14 mouse cellular contexts compared by ENCODE assay signal in genomic region chr16:32068389-32069300, GRCm38 (mm10). TPM values are rescaled to one million over a fixed set of nuclear protein-coding genes. Genes with fewer than 3 reads are reported as not detected.
DNase-seq lines count a peak whose midpoint lies in the region; ATAC-seq and TF ChIP-seq lines count a peak whose summit lies in the region.
"Had no signal": no experiment of that assay in that cellular context is flagged by ENCODE, and none has a peak within 500 bp of the region (broad histone marks: within the 10 kb centered on the region; RNA-seq: fewer than 3 reads in every experiment).

No protein-coding gene starts in this region.

- no peaks in the 10 kb centered on the region for H3K27me3 ChIP-seq in small intestine, adult 2 months (ENCODE audit: control insufficient read depth, insufficient read depth, low read length)
- H3K27me3 ChIP-seq in hindbrain, embryonic 14.5 days (ENCODE audit: control insufficient read depth, insufficient read depth, low read length) = no peaks in the 10 kb centered on the region
- H3K27me3 ChIP-seq: hindbrain, embryonic 15.5 days; limb, embryonic 13.5 days had no signal

- H3K4me2 ChIP-seq in hindbrain, embryonic 14.5 days (replicated peaks) = no peak overlapping the region
- H3K4me2 ChIP-seq: hindbrain, embryonic 15.5 days; limb, embryonic 13.5 days; lung, embryonic 14.5 days had no signal

- DNase-seq in layer of hippocampus, adult 9-11 months = peak; percentile 17
- DNase-seq in layer of hippocampus, postnatal 10 days (ENCODE audit: low spot score in 2 of 2) = no peak
- peak; percentile 46 for DNase-seq in induced T-regulatory cell, adult 2 months (ENCODE audit: low read depth)
- no peak for DNase-seq in frontal cortex, postnatal 25 days (ENCODE audit: low spot score in 2 of 2)
- DNase-seq in left cerebral cortex, adult 8-10 months (ENCODE audit: low spot score in 2 of 2) = no peak
- DNase-seq in hindbrain, embryonic 14.5 days (ENCODE audit: low spot score) = no peak
- DNase-seq: adrenal gland, adult 8-10 months; lung, embryonic 14.5 days; midbrain, embryonic 14.5 days had no signal

- no peak for TF ChIP-seq POLR2A in small intestine, adult 2 months (IDR thresholded peaks at IDR 0.05; ENCODE audit: low read depth, low read length)

- peaks cover 26% of the 10 kb centered on the region for H3K4me1 ChIP-seq in small intestine, adult 2 months (ENCODE audit: control insufficient read depth, insufficient read depth, insufficient read length, low read length)
- no peaks in the 10 kb centered on the region for H3K4me1 ChIP-seq in hindbrain, embryonic 14.5 days (replicated peaks; ENCODE audit: control insufficient read depth, insufficient read depth, low read length)
- H3K4me1 ChIP-seq: hindbrain, embryonic 15.5 days; limb, embryonic 13.5 days had no signal

- ATAC-seq in CD4-positive, CD25-positive, alpha-beta regulatory T cell, adult 4 months = peak; percentile 75
- ATAC-seq in hindbrain, embryonic 14.5 days (ENCODE audit: low FRiP score) = no peak

- H3K9me3 ChIP-seq in hindbrain, embryonic 14.5 days (ENCODE audit: control insufficient read depth, low read length) = no peaks in the 10 kb centered on the region
- H3K9me3 ChIP-seq: G1E; hindbrain, embryonic 15.5 days; limb, embryonic 13.5 days had no signal

- H3K9ac ChIP-seq in hindbrain, embryonic 14.5 days = no peak overlapping the region
- H3K9ac ChIP-seq: hindbrain, embryonic 15.5 days; limb, embryonic 13.5 days; lung, embryonic 14.5 days had no signal

- peak overlapping the region; percentile 98 for H3K27ac ChIP-seq in small intestine, adult 2 months (ENCODE audit: insufficient read depth, low read depth, low read length)
- H3K27ac ChIP-seq in hindbrain, embryonic 14.5 days = no peak overlapping the region
- H3K27ac ChIP-seq: hindbrain, embryonic 15.5 days; limb, embryonic 13.5 days had no signal

- H3K36me3 ChIP-seq in small intestine, adult 2 months (ENCODE audit: control insufficient read depth, insufficient read depth, low read length) = no peaks in the 10 kb centered on the region; the same call in 1 of the 2 replicates
- H3K36me3 ChIP-seq in hindbrain, embryonic 14.5 days (replicated peaks; ENCODE audit: control insufficient read depth, insufficient read depth) = no peaks in the 10 kb centered on the region
- H3K36me3 ChIP-seq: hindbrain, embryonic 15.5 days; limb, embryonic 13.5 days had no signal

- H3K4me3 ChIP-seq in small intestine, adult 2 months (ENCODE audit: low read depth, low read length) = no peak overlapping the region
- no peak overlapping the region for H3K4me3 ChIP-seq in hindbrain, embryonic 14.5 days (replicated peaks; ENCODE audit: low read length)
- H3K4me3 ChIP-seq: hindbrain, embryonic 15.5 days; limb, embryonic 13.5 days had no signal

- 23% methylated on average over 12 of the region's 12 CpGs for WGBS in small intestine, adult 2 months
- WGBS in hindbrain, embryonic 14.5 days = 84% methylated on average over 12 of the region's 12 CpGs

- 0 out of 2 replicates have a peak, but pooled peaks have one; percentile 13 for TF ChIP-seq CTCF in small intestine, adult 2 months (IDR thresholded peaks at IDR 0.05; ENCODE audit: extremely low read depth, insufficient read length, insufficient replicate concordance, low read depth, low read length)

RNA-seq across cellular contexts. Expression of gene Pak2, which starts 10.5 kb away (rescaled TPM):
- 10 to 100 TPM; 34.6 to 38.0 TPM for total RNA-seq in layer of hippocampus, postnatal 10 days (2021)
- polyA plus RNA-seq in CD4-positive, CD25-positive, alpha-beta regulatory T cell, adult 4 months (2017; shearing (Covaris generic)) = 10 to 100 TPM; 65.2 to 77.0 TPM
- 7.4 and 16.1 TPM in 2 replicates for polyA plus RNA-seq in small intestine, adult 2 months (2012; rRNA removed)
- 10 to 100 TPM; 27.4 to 28.2 (median 27.8) TPM for total RNA-seq in left cerebral cortex, adult 8-10 months (2022)
- 30.6 and 34.5 TPM in 2 replicates for polyA plus RNA-seq in hindbrain, embryonic 14.5 days (2014; fragmentation: Nextera tagmentation; extraction: Ambion mirVana)

RNA-seq across cellular contexts. Expression of gene Pigx, which starts 30.9 kb away (rescaled TPM):
- 10 to 100 TPM; 31.6 to 36.3 TPM for total RNA-seq in layer of hippocampus, postnatal 10 days (2021)
- 100 to 1,000 TPM; 108 to 131 TPM for polyA plus RNA-seq in CD4-positive, CD25-positive, alpha-beta regulatory T cell, adult 4 months (2017; shearing (Covaris generic))
- polyA plus RNA-seq in small intestine, adult 2 months (2012; rRNA removed) = 14.6 and 32.5 TPM in 2 replicates
- 10 to 100 TPM; 24.1 to 27.8 (median 24.8) TPM for total RNA-seq in left cerebral cortex, adult 8-10 months (2022)
- polyA plus RNA-seq in hindbrain, embryonic 14.5 days (2014; fragmentation: Nextera tagmentation; extraction: Ambion mirVana) = 96.8 and 109 TPM in 2 replicates

RNA-seq across cellular contexts. Expression of gene Cep19, which starts 31.0 kb away (rescaled TPM):
- total RNA-seq in layer of hippocampus, postnatal 10 days (2021) = 10 to 100 TPM; 58.9 to 62.3 TPM
- polyA plus RNA-seq in CD4-positive, CD25-positive, alpha-beta regulatory T cell, adult 4 months (2017; shearing (Covaris generic)) = 10 to 100 TPM; 35.0 to 37.8 TPM
- 5.6 and 10.2 TPM in 2 replicates for polyA plus RNA-seq in small intestine, adult 2 months (2012; rRNA removed)
- 10 to 100 TPM; 59.5 to 66.8 (median 64.2) TPM for total RNA-seq in left cerebral cortex, adult 8-10 months (2022)
- 50.3 and 53.0 TPM in 2 replicates for polyA plus RNA-seq in hindbrain, embryonic 14.5 days (2014; fragmentation: Nextera tagmentation; extraction: Ambion mirVana)

Comparison
In these comparisons a context has a peak if more than half of its experiments do, and no peak if none do; other contexts are left out.
1. DNase-seq: peak in layer of hippocampus, adult 9-11 months (single experiment) and induced T-regulatory cell, adult 2 months (single experiment); none in layer of hippocampus, postnatal 10 days (0 of 2), frontal cortex, postnatal 25 days (0 of 2), left cerebral cortex, adult 8-10 months (0 of 2) and hindbrain, embryonic 14.5 days (single experiment).